In genomic region chr2:114089862-114090261, GRCm38 (mm10) we compare ENCODE assay signal across 20 mouse cellular contexts. TPM values are rescaled to one million over a fixed set of nuclear protein-coding genes. Genes with fewer than 3 reads are reported as not detected.
DNase-seq lines count a peak whose midpoint lies in the region; ATAC-seq lines count a peak whose summit lies in the region.
"Had no signal": no experiment of that assay in that cellular context is flagged by ENCODE, and none has a peak within 500 bp of the region (broad histone marks: within the 10 kb centered on the region; RNA-seq: fewer than 3 reads in every experiment).

No protein-coding gene starts in this region.

- H3K27ac ChIP-seq in kidney, embryonic 14.5 days (ENCODE audit: low read depth, low read length), result no peak overlapping the region
- H3K27ac ChIP-seq: heart, embryonic 15.5 days; hindbrain, embryonic 14.5 days; macrophage; neural tube, embryonic 13.5 days had no signal

- no peaks in the 10 kb centered on the region for H3K27me3 ChIP-seq in kidney, embryonic 14.5 days (ENCODE audit: control insufficient read depth, insufficient read depth, low read length)
- H3K27me3 ChIP-seq: heart, embryonic 15.5 days; neural tube, embryonic 13.5 days had no signal

- ATAC-seq in kidney, embryonic 14.5 days (ENCODE audit: low FRiP score, low TSS enrichment), result no peak
- ATAC-seq: forebrain, postnatal 0 days had no signal

- H3K4me1 ChIP-seq in kidney, embryonic 14.5 days (ENCODE audit: control insufficient read depth, insufficient read depth, low read length), result no peaks in the 10 kb centered on the region
- H3K4me1 ChIP-seq: heart, embryonic 15.5 days had no signal

- no peak overlapping the region for H3K4me2 ChIP-seq in kidney, embryonic 14.5 days (replicated peaks; ENCODE audit: low read depth, low read length)
- H3K4me2 ChIP-seq: heart, embryonic 15.5 days; hindbrain, embryonic 14.5 days; neural tube, embryonic 13.5 days had no signal

- no peaks in the 10 kb centered on the region for H3K9me3 ChIP-seq in kidney, embryonic 14.5 days (ENCODE audit: control insufficient read depth, low read length)
- H3K9me3 ChIP-seq: heart, embryonic 15.5 days; neural tube, embryonic 13.5 days had no signal

- H3K9ac ChIP-seq in kidney, embryonic 14.5 days (ENCODE audit: low read depth, low read length), result no peak overlapping the region
- H3K9ac ChIP-seq: forebrain, postnatal 0 days; heart, embryonic 15.5 days; hindbrain, embryonic 14.5 days; neural tube, embryonic 13.5 days had no signal

- peak; percentile 78 to 81 for DNase-seq in cerebellum, postnatal 10 days
- no peak for DNase-seq in cerebellum, adult 8-10 months
- DNase-seq in kidney, postnatal 25 days, result peak; percentile 10 to 40
- peak; percentile 66 for DNase-seq in retina, postnatal 1 day
- no peak for DNase-seq in retina, embryonic 14.5 days (ENCODE audit: low spot score)
- DNase-seq in urinary bladder, postnatal 14 days (ENCODE audit: low spot score), result no peak
- DNase-seq in heart, adult 9 months (ENCODE audit: low spot score in 2 of 2), result no peak
- DNase-seq: adrenal gland, postnatal 36 days; B cell, adult 2 months; cerebellum, adult 18-20 months; forebrain, postnatal 0 days; gastrocnemius, postnatal 10 days; lung, adult 18-20 months; thymus, postnatal 36 days had no signal

- 90% methylated on average over 3 of the region's 3 CpGs for WGBS in kidney, embryonic 14.5 days

- H3K4me3 ChIP-seq in kidney, embryonic 14.5 days (ENCODE audit: low read length), result no peak overlapping the region
- H3K4me3 ChIP-seq: erythroblast, embryonic 14.5 days; heart, embryonic 15.5 days; neural tube, embryonic 13.5 days had no signal

- H3K36me3 ChIP-seq in kidney, embryonic 14.5 days (ENCODE audit: control insufficient read depth, insufficient read depth, low read length), result no peaks in the 10 kb centered on the region
- H3K36me3 ChIP-seq: heart, embryonic 15.5 days; neural tube, embryonic 13.5 days had no signal

RNA-seq across cellular contexts. Expression of gene Actc1, which starts 36.5 kb away (rescaled TPM):
- 12.3 and 12.6 TPM in 2 replicates for polyA plus RNA-seq in kidney, embryonic 14.5 days (2014; fragmentation: Nextera tagmentation; extraction: Ambion mirVana)
- polyA plus RNA-seq: erythroblast, embryonic 14.5 days; macrophage had no signal

Comparison
In these comparisons a context has a peak if more than half of its experiments do, and no peak if none do; other contexts are left out.
1. DNase-seq: peak in cerebellum, postnatal 10 days (2 of 2), kidney, postnatal 25 days (2 of 2) and retina, postnatal 1 day (single experiment); none in cerebellum, adult 8-10 months (single experiment), retina, embryonic 14.5 days (single experiment), urinary bladder, postnatal 14 days (single experiment) and heart, adult 9 months (0 of 2).